Mouse (Mus musculus) heart, adult 2 months (tissue): Measurements from ENCODE around the gene Nr2f6.

Source experiments
- CTCF ChIP-seq: fragments of 200-600 bp; IDR thresholded peaks from 2 replicates; pipeline ENCODE4 v1.8.1; 2022; ENCODE audit warnings: antibody characterized with exemption, mild to moderate bottlenecking, moderate library complexity
- EP300 ChIP-seq: fragments of 200-500 bp; IDR thresholded peaks from 2 replicates; pipeline ENCODE4 v1.6.1; 2011; ENCODE audit warnings: low read depth, low read length, control low read depth; ENCODE audit not compliant: insufficient read depth
- POLR2A ChIP-seq: fragments of 200-500 bp; IDR thresholded peaks from 2 replicates; pipeline ENCODE4 v1.6.1; 2011; ENCODE audit warnings: mild to moderate bottlenecking, low read depth, low read length, control low read depth; ENCODE audit not compliant: insufficient read depth

- TF ChIP-seq POLR2A, result no peak
- TF ChIP-seq CTCF, result peak; percentile 69
- TF ChIP-seq EP300, result no peak
Measured at GRCm38 (mm10) chr8:71340625-71341024, 41.1 kb downstream of the Nr2f6 start.
